Mouse (Mus musculus): Measurements from ENCODE around the gene Usp54.

DNA sequence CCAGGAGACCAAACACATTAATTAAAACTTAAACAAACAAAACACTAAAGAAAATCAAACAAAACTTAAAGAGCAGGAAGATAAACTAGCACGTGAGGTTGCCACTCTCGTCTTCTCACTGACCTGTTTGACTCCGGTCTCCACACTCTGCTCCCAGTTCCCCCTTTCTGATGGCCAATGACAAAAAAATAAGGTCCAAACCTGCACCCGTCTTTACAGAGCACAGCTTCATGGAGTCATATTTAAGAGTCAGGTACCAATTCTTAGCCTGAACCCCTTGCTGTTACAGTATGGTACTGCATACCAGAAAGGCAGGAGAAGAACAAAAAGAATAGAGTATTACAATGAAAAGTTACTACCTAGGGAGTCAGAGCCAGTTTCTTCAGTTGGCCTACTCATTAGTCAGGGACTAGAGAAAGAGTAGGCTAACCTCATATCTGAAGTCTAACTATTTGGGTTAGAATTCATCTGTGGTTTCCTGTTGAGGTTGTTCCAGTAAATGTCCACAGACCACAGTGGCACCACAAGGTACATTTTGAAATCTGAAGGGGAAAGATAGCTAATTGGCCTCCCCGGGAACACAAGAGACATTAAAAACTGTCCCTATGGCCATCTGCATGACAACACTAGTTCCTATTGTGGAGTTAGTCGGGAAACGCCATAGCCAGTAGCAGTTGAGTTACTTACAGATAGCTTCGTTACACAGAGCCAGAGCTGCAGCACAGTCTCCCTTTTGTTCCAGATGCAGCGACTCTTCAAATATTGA lies 75.4 kb downstream of the Usp54 start:
- TF ChIP-seq HCFC1 (IDR thresholded peaks at IDR 0.05; ENCODE audit: borderline replicate concordance, insufficient read depth, low read length) (no peak), ZNF384 (IDR thresholded peaks at IDR 0.05; ENCODE audit: low read depth, low read length) (no peak)
